Mouse (Mus musculus): Measurements from ENCODE around the gene Psme2. TPM values are rescaled to one million over a fixed set of nuclear protein-coding genes. Genes with fewer than 3 reads are reported as not detected.

The Psme2 gene
- total and polyA plus RNA-seq, 3 experiments = 467 to 757 (median 684) TPM

Other genes starting within 250 kb of the Psme2 start
Only the 20 nearest of the 31 such genes appear.
- 1.3 and 2.3 TPM in 2 replicates for gene Carmil3, start 100.5 kb downstream of the Psme2 start, total RNA-seq (2012; rRNA removed)
- gene Carmil3, start 100.5 kb downstream of the Psme2 start, total RNA-seq (2014; rRNA removed) = 1.00 and 1.9 TPM in 2 replicates
- gene Carmil3, start 100.5 kb downstream of the Psme2 start, polyA plus RNA-seq (2012; ENCODE audit: insufficient read length, low read depth) = 5.2 and 6.0 TPM in 2 replicates
- gene Cpne6, start 80.7 kb downstream of the Psme2 start, total RNA-seq (2012; rRNA removed) = not detected in 2 replicates
- not detected in 2 replicates for gene Cpne6, start 80.7 kb downstream of the Psme2 start, total RNA-seq (2014; rRNA removed)
- gene Cpne6, start 80.7 kb downstream of the Psme2 start, polyA plus RNA-seq (2012; ENCODE audit: insufficient read length, low read depth) = not detected in 2 replicates
- 0.13 and 0.29 TPM in 2 replicates for gene Nrl, start 66.1 kb downstream of the Psme2 start, total RNA-seq (2012; rRNA removed)
- 0.14 and 0.86 TPM in 2 replicates for gene Nrl, start 66.1 kb downstream of the Psme2 start, total RNA-seq (2014; rRNA removed)
- 0.20 TPM in 1 of 2 replicates, not detected in the other for gene Nrl, start 66.1 kb downstream of the Psme2 start, polyA plus RNA-seq (2012; ENCODE audit: insufficient read length, low read depth)
- gene Pck2, start 50.8 kb downstream of the Psme2 start, total RNA-seq (2012; rRNA removed) = 105 and 286 TPM in 2 replicates
- gene Pck2, start 50.8 kb downstream of the Psme2 start, total RNA-seq (2014; rRNA removed) = 113 and 120 TPM in 2 replicates
- 144 and 149 TPM in 2 replicates for gene Pck2, start 50.8 kb downstream of the Psme2 start, polyA plus RNA-seq (2012; ENCODE audit: insufficient read length, low read depth)
- 36.1 and 39.1 TPM in 2 replicates for gene Dcaf11, start 31.1 kb downstream of the Psme2 start, total RNA-seq (2012; rRNA removed)
- gene Dcaf11, start 31.1 kb downstream of the Psme2 start, total RNA-seq (2014; rRNA removed) = 29.3 and 30.2 TPM in 2 replicates
- 29.6 and 32.6 TPM in 2 replicates for gene Dcaf11, start 31.1 kb downstream of the Psme2 start, polyA plus RNA-seq (2012; ENCODE audit: insufficient read length, low read depth)
- 0.34 and 0.63 TPM in 2 replicates for gene A730061H03Rik, start 30.7 kb downstream of the Psme2 start, total RNA-seq (2012; rRNA removed)
- gene A730061H03Rik, start 30.7 kb downstream of the Psme2 start, total RNA-seq (2014; rRNA removed) = not detected in 2 replicates
- gene A730061H03Rik, start 30.7 kb downstream of the Psme2 start, polyA plus RNA-seq (2012; ENCODE audit: insufficient read length, low read depth) = 0.93 and 1.4 TPM in 2 replicates
- gene Fitm1, start 15.5 kb downstream of the Psme2 start, total RNA-seq (2012; rRNA removed) = not detected in 2 replicates
- gene Fitm1, start 15.5 kb downstream of the Psme2 start, total RNA-seq (2014; rRNA removed) = not detected in 2 replicates
- not detected in 2 replicates for gene Fitm1, start 15.5 kb downstream of the Psme2 start, polyA plus RNA-seq (2012; ENCODE audit: insufficient read length, low read depth)
- gene Psme1, start 13.0 kb downstream of the Psme2 start, total RNA-seq (2012; rRNA removed) = 292 and 335 TPM in 2 replicates
- 338 and 377 TPM in 2 replicates for gene Psme1, start 13.0 kb downstream of the Psme2 start, total RNA-seq (2014; rRNA removed)
- gene Psme1, start 13.0 kb downstream of the Psme2 start, polyA plus RNA-seq (2012; ENCODE audit: insufficient read length, low read depth) = 638 and 740 TPM in 2 replicates
- 9.6 and 10.4 TPM in 2 replicates for gene Emc9, start 5.8 kb downstream of the Psme2 start, total RNA-seq (2012; rRNA removed)
- 1.6 and 1.7 TPM in 2 replicates for gene Emc9, start 5.8 kb downstream of the Psme2 start, total RNA-seq (2014; rRNA removed)
- gene Emc9, start 5.8 kb downstream of the Psme2 start, polyA plus RNA-seq (2012; ENCODE audit: insufficient read length, low read depth) = 3.7 and 4.2 TPM in 2 replicates
- 14.8 and 15.9 TPM in 2 replicates for gene Rnf31, start 595 bp upstream of the Psme2 start, total RNA-seq (2012; rRNA removed)
- gene Rnf31, start 595 bp upstream of the Psme2 start, total RNA-seq (2014; rRNA removed) = 3.2 and 3.8 TPM in 2 replicates
- 18.2 and 22.6 TPM in 2 replicates for gene Rnf31, start 595 bp upstream of the Psme2 start, polyA plus RNA-seq (2012; ENCODE audit: insufficient read length, low read depth)
- 9.2 and 10.1 TPM in 2 replicates for gene Irf9, start 12.5 kb upstream of the Psme2 start, total RNA-seq (2012; rRNA removed)
- gene Irf9, start 12.5 kb upstream of the Psme2 start, total RNA-seq (2014; rRNA removed) = 9.6 and 11.2 TPM in 2 replicates
- 12.4 and 12.8 TPM in 2 replicates for gene Irf9, start 12.5 kb upstream of the Psme2 start, polyA plus RNA-seq (2012; ENCODE audit: insufficient read length, low read depth)
- gene Rec8, start 26.9 kb upstream of the Psme2 start, total RNA-seq (2012; rRNA removed) = not detected in 2 replicates
- not detected in 2 replicates for gene Rec8, start 26.9 kb upstream of the Psme2 start, total RNA-seq (2014; rRNA removed)
- not detected in 2 replicates for gene Rec8, start 26.9 kb upstream of the Psme2 start, polyA plus RNA-seq (2012; ENCODE audit: insufficient read length, low read depth)
- 84.8 and 95.0 TPM in 2 replicates for gene Ipo4, start 44.8 kb upstream of the Psme2 start, total RNA-seq (2012; rRNA removed)
- 47.5 TPM in 2 replicates for gene Ipo4, start 44.8 kb upstream of the Psme2 start, total RNA-seq (2014; rRNA removed)
- 164 and 175 TPM in 2 replicates for gene Ipo4, start 44.8 kb upstream of the Psme2 start, polyA plus RNA-seq (2012; ENCODE audit: insufficient read length, low read depth)
- 0.17 TPM in 1 of 2 replicates, not detected in the other for gene Gm49378, start 46.8 kb upstream of the Psme2 start, total RNA-seq (2012; rRNA removed)
- gene Gm49378, start 46.8 kb upstream of the Psme2 start, total RNA-seq (2014; rRNA removed) = 9.1 and 11.7 TPM in 2 replicates
- 8.7 TPM in 1 of 2 replicates, not detected in the other for gene Gm49378, start 46.8 kb upstream of the Psme2 start, polyA plus RNA-seq (2012; ENCODE audit: insufficient read length, low read depth)
- gene Tm9sf1, start 52.7 kb upstream of the Psme2 start, total RNA-seq (2012; rRNA removed) = 51.3 and 57.8 TPM in 2 replicates
- 36.1 and 39.5 TPM in 2 replicates for gene Tm9sf1, start 52.7 kb upstream of the Psme2 start, total RNA-seq (2014; rRNA removed)
- 58.0 and 65.3 TPM in 2 replicates for gene Tm9sf1, start 52.7 kb upstream of the Psme2 start, polyA plus RNA-seq (2012; ENCODE audit: insufficient read length, low read depth)
- gene Tssk4, start 59.1 kb upstream of the Psme2 start, total RNA-seq (2012; rRNA removed) = 0.29 and 0.30 TPM in 2 replicates
- gene Tssk4, start 59.1 kb upstream of the Psme2 start, total RNA-seq (2014; rRNA removed) = 0.14 TPM in 1 of 2 replicates, not detected in the other
- 0.26 and 0.31 TPM in 2 replicates for gene Tssk4, start 59.1 kb upstream of the Psme2 start, polyA plus RNA-seq (2012; ENCODE audit: insufficient read length, low read depth)
- gene Mdp1, start 69.4 kb upstream of the Psme2 start, total RNA-seq (2012; rRNA removed) = 25.1 and 25.6 TPM in 2 replicates
- gene Mdp1, start 69.4 kb upstream of the Psme2 start, total RNA-seq (2014; rRNA removed) = 30.9 and 39.0 TPM in 2 replicates
- 23.4 and 26.0 TPM in 2 replicates for gene Mdp1, start 69.4 kb upstream of the Psme2 start, polyA plus RNA-seq (2012; ENCODE audit: insufficient read length, low read depth)
- 34.3 and 37.3 TPM in 2 replicates for gene Gmpr2, start 80.8 kb upstream of the Psme2 start, total RNA-seq (2012; rRNA removed)
- 51.3 and 54.9 TPM in 2 replicates for gene Gmpr2, start 80.8 kb upstream of the Psme2 start, total RNA-seq (2014; rRNA removed)
- 34.7 and 44.3 TPM in 2 replicates for gene Gmpr2, start 80.8 kb upstream of the Psme2 start, polyA plus RNA-seq (2012; ENCODE audit: insufficient read length, low read depth)
- gene Nedd8, start 81.0 kb upstream of the Psme2 start, total RNA-seq (2012; rRNA removed) = 378 and 515 TPM in 2 replicates
- 272 and 276 TPM in 2 replicates for gene Nedd8, start 81.0 kb upstream of the Psme2 start, total RNA-seq (2014; rRNA removed)
- gene Nedd8, start 81.0 kb upstream of the Psme2 start, polyA plus RNA-seq (2012; ENCODE audit: insufficient read length, low read depth) = 513 and 653 TPM in 2 replicates
- 25.2 and 29.1 TPM in 2 replicates for gene Tinf2, start 90.7 kb upstream of the Psme2 start, total RNA-seq (2012; rRNA removed)
- gene Tinf2, start 90.7 kb upstream of the Psme2 start, total RNA-seq (2014; rRNA removed) = 21.4 and 23.3 TPM in 2 replicates
- 31.1 and 33.2 TPM in 2 replicates for gene Tinf2, start 90.7 kb upstream of the Psme2 start, polyA plus RNA-seq (2012; ENCODE audit: insufficient read length, low read depth)